Mouse (Mus musculus): ENCODE results near the gene Gm3625. TPM values are rescaled to one million over a fixed set of nuclear protein-coding genes. Genes with fewer than 3 reads are reported as not detected.

The Gm3625 gene
- total RNA-seq (2021) = not detected
- long read RNA-seq, experiment 1, transcript Gm3625-201 (1 exons, 102 nt) = major isoform, 12 of 12 reads
- long read RNA-seq, experiment 1, partial matches to known transcripts = 0 of 12 reads
- long read RNA-seq, experiment 1, other reads (novel, unspliced or antisense) = 0 of 12 reads
- long read RNA-seq, experiment 2, transcript Gm3625-201 (1 exons, 102 nt) = major isoform, 17 of 17 reads
- long read RNA-seq, experiment 2, partial matches to known transcripts = 0 of 17 reads
- long read RNA-seq, experiment 2, other reads (novel, unspliced or antisense) = 0 of 17 reads

- intact Hi-C loops (cut with DNase I) = no loop called here
These were observed at the start of gene Gm3625, which contains the start of gene Itsn2 for GRCm38 (mm10) chr12:4592541-4593165. Gm3625 (minus strand) TSS chr12:4592927. Itsn2 (plus strand) TSS chr12:4592638.

DNA sequence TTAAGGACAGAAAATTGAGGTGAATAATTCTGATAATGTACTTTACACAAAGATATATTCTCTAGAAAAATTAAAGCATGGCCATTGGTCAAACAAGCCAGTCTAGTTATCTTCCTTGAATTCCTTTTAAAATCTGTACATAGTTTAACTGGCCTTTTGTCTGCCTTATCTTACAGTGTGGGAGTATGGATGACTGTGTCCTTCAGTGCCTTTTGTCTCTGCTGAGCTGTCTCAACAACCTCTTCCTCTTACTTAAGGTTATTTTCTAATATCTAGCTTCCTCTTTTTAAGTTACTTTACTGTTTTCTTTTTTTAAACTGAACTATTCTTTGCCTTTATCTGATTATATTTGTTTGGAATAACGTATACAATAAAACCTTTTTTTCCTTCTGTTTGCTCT is 48.0 kb upstream of the Gm3625 start:
- H3K4me3 ChIP-seq = no peak overlapping the region
- intact Hi-C loops (cut with DNase I) = no loop called here
- no peak overlapping the region for H3K27ac ChIP-seq
- TF ChIP-seq CTCF (IDR thresholded peaks at IDR 0.05) = no peak
- DNase-seq = no peak

More at GRCm38 (mm10) chr12:4592541-4593165, at the start of gene Gm3625, which contains the start of gene Itsn2:
- Histone ChIP-seq H3K4me3 (peak within 1 kb of the TSS; percentile 90), H3K27ac (peak within 1 kb of the TSS; percentile 97)
- TF ChIP-seq CTCF (IDR thresholded peaks at IDR 0.05) = no peak
- DNase-seq = peak; percentile 84

GRCm38 (mm10) chr12:4638438-4638837 is 45.7 kb upstream of the Gm3625 start:
- H3K4me3 ChIP-seq = no peak overlapping the region
- intact Hi-C loops (cut with DNase I) = no loop called here
- H3K27ac ChIP-seq = no peak overlapping the region
- peak; percentile 30; the same call in 1 of the 2 replicates for TF ChIP-seq CTCF (IDR thresholded peaks at IDR 0.05)
- DNase-seq = no peak

DNA sequence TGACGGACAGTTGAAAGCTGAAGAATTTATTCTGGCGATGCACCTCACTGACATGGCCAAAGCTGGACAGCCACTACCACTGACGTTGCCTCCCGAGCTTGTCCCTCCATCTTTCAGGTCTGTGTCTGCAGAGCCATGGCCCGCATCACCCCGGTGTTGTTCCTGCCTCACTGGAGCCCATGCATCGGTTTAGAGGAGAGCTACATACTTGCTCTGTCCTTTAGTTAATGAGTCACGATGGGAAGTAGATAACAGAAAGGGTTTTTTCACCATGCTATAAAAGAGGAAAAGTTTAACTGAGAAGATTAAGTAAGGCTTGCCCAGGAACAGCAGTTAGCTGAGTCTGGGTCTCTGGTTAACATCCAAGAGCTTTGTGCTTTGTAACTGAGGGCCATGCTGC is 40.2 kb upstream of the Gm3625 start:
- no peak for TF ChIP-seq CTCF (IDR thresholded peaks at IDR 0.05)
- H3K4me3 ChIP-seq = no peak overlapping the region
- DNase-seq = no peak
- intact Hi-C loops (cut with DNase I) = no loop called here
- H3K27ac ChIP-seq = no peak overlapping the region

- intact Hi-C loops (cut with DNase I) = no loop called here
- DNase-seq = no peak
- TF ChIP-seq CTCF (IDR thresholded peaks at IDR 0.05) = no peak
- Histone ChIP-seq H3K27ac (no peak overlapping the region), H3K4me3 (no peak overlapping the region)
These were observed 31.5 kb upstream of the Gm3625 start for GRCm38 (mm10) chr12:4624201-4624600.

- TF ChIP-seq CTCF (IDR thresholded peaks at IDR 0.05) = no peak
- DNase-seq = no peak
- no peak overlapping the region for H3K27ac ChIP-seq
- no peak overlapping the region for H3K4me3 ChIP-seq
- intact Hi-C loops (cut with DNase I) = no loop called here
These were observed 22.0 kb upstream of the Gm3625 start for GRCm38 (mm10) chr12:4614722-4615121.

DNA sequence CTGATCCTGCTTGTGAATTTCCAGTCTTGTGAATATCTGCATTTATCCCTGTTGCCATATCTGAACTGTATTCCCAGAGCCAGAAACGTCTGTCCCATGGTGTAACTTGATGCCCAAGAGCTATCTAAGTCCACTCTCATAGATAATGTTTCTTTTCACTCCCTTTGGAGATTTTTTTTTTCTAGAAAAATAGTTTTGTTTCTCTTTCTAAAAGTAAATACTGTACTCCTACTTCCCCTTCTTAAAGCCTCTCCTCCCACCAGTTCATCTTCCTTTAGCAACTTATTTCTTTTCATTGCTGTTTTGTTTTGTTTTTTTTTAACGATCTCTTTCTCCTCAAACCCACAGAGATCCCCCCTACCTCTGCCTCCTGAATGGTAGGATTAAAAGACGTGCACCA is 13.9 kb upstream of the Gm3625 start:
- no peak overlapping the region for H3K4me3 ChIP-seq
- H3K27ac ChIP-seq = no peak overlapping the region
- no peak for TF ChIP-seq CTCF (IDR thresholded peaks at IDR 0.05)
- DNase-seq = no peak
- intact Hi-C loops (cut with DNase I) = no loop called here

GRCm38 (mm10) chr12:4599713-4600112 is 7.0 kb upstream of the Gm3625 start:
- TF ChIP-seq CTCF (IDR thresholded peaks at IDR 0.05) = no peak
- intact Hi-C loops (cut with DNase I) = no loop called here

DNA sequence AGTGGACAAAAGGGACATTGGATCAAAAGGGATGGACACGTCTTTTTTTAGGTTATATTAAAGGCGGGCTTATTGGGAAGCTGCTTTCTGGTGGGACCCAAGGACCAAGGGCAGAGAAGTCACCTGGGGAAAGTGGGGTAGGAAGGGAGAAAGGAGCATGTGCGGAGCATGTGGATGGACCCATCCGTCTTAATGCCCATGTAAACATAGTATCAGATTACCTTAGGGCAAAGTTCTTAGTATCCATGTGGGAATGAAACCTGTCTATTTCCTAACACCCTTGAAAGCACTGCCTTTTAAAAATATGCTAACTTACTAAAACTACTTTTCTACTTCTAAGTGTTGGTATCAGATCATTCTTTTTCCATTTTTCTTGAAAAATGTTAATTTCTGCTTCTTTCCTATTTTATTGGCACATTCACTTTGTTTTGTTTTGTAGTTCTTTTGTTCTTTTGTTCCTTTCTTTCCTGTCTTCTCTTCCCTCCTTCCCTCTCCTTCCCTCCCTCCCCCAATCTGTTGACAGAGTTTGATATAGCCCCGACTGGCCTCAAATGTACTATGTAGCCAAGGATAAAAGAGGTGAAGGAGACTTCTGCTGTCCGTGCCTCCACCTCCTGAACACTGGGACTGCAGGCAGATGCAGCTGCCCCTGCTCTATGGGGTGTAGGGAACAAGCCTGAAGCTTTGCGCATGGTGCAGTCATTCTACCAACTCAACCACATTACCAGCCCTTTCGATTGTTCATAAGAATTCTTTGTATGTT is 6.1 kb upstream of the Gm3625 start:
- Histone ChIP-seq H3K27ac (peak overlapping the region; percentile 2; the same call in 1 of the 2 replicates), H3K4me3 (no peak overlapping the region)
- intact Hi-C loops (cut with DNase I) = no loop called here
- no peak for DNase-seq
- TF ChIP-seq CTCF (IDR thresholded peaks at IDR 0.05) = no peak

More at GRCm38 (mm10) chr12:4599713-4600112, 7.0 kb upstream of the Gm3625 start:
- Histone ChIP-seq H3K27ac (no peak overlapping the region), H3K4me3 (no peak overlapping the region)
- DNase-seq = no peak

DNA sequence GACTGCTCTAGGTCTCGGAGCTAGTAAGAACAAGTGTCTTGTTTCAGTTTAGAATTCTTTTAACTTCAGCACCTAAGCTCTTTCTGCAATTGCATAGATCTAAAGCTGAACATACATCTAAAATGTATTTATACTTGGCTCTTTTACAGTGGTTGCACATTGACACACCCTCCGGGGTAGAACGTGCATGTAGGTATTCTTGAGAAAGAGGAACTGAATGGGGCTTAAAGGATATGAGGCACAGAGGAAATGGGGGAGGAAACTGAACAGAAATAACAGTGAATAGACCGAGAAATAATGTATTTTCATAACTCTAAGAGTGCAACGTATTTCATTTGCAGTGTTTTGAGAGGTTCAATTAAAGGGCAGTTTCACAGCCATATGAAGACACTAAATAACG is 2.3 kb upstream of the Gm3625 start:
- no peak for DNase-seq
- H3K27ac ChIP-seq = no peak overlapping the region
- intact Hi-C loops (cut with DNase I) = no loop called here
- peak overlapping the region; percentile 90 for H3K4me3 ChIP-seq
- no peak for TF ChIP-seq CTCF (IDR thresholded peaks at IDR 0.05)

- TF ChIP-seq CTCF (IDR thresholded peaks at IDR 0.05) = no peak
- Histone ChIP-seq H3K27ac (peak overlapping the region; percentile 97), H3K4me3 (peak overlapping the region; percentile 90)
- intact Hi-C loops (cut with DNase I) = no loop called here
- no peak for DNase-seq
These were observed 1.2 kb upstream of the Gm3625 start for GRCm38 (mm10) chr12:4593930-4594391.

GRCm38 (mm10) chr12:4593166-4593929 is 621 bp upstream of the Gm3625 start:
- peak overlapping the region; percentile 90 for H3K4me3 ChIP-seq
- TF ChIP-seq CTCF (IDR thresholded peaks at IDR 0.05) = no peak
- DNase-seq = peak; percentile 77
- peak overlapping the region; percentile 97 for H3K27ac ChIP-seq
- intact Hi-C loops (cut with DNase I) = no loop called here

Data from gastrocnemius, adult 2 months (tissue).